ENCODE assay signal across 8 mouse cellular contexts in the genomic region with DNA sequence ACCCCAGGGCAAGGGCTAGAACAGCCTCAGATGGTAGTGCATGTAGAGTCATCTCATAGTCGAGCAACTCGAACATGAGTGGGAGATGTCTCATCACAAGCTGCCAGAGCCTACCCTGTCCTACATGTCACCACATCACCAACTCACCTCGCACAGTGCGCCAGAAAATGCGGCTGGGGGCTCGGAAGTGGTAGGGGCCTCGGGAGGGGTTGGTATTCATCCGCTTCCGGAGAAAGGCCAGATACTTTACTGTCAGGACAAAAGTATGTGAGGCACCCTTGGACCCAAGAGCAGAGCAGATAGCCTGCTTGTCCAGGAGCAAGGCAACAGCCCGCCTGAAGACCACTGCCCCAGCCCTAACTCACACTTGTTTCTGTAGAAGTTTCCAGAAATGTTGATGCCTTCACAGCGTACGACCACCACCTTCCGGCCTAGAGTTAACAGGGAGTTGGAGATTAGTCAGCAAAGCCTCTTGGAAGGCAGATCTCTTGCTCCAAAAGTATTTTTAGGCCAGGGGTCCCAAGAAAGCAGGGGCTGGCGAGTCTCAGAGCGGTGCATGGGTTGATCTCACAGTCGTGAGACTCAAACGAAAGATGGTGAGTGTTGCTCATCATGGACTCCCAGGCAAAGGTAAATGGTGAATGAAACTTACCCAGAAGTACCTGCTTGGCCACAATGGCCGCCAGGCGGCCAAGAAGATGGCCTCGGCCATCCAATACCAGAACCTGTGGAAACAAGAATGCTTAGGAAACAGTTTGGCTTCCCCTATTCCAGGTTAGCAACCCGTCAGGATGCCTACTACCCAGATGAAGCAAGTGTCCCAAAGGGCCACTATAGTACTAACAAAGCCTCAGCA. TPM values are rescaled to one million over a fixed set of nuclear protein-coding genes. Genes with fewer than 3 reads are reported as not detected.
A peak's percentile ranks its signal among the peaks of the same experiment; 100 is the strongest.
DNase-seq lines count a peak whose midpoint lies in the region; ATAC-seq and TF ChIP-seq lines count a peak whose summit lies in the region.

No protein-coding gene starts in this region.

- TF ChIP-seq POLR2A in embryonic fibroblast, embryonic 13.5 days (IDR thresholded peaks at IDR 0.05; ENCODE audit: low read depth, low read length), result peak; percentile 12; the same call in 1 of the 2 replicates

- H3K4me1 ChIP-seq in embryonic fibroblast, embryonic 13.5 days (ENCODE audit: control insufficient read depth, insufficient read depth, low read length), result 0 out of 2 replicates have a peak, but pooled peaks cover under 1% of the 10 kb centered on the region
- peaks cover 43% of the 10 kb centered on the region for H3K4me1 ChIP-seq in liver, embryonic 11.5 days (replicated peaks; ENCODE audit: control insufficient read depth, insufficient read depth, low read length)

- no peaks in the 10 kb centered on the region for H3K27me3 ChIP-seq in liver, embryonic 11.5 days (replicated peaks; ENCODE audit: control insufficient read depth, insufficient read depth, low read length)

- H3K9me3 ChIP-seq in liver, embryonic 11.5 days (ENCODE audit: control insufficient read depth, low read length), result no peaks in the 10 kb centered on the region

- H3K4me3 ChIP-seq in gastrocnemius, adult 2 months, result peak overlapping the region; percentile 90
- H3K4me3 ChIP-seq in embryonic fibroblast, embryonic 13.5 days (ENCODE audit: insufficient read depth, low read length), result peak overlapping the region; percentile 99
- H3K4me3 ChIP-seq in liver, embryonic 11.5 days (ENCODE audit: low read depth, low read length), result peak overlapping the region; percentile 99

- DNase-seq in gastrocnemius, adult 2 months, result no peak
- DNase-seq in gastrocnemius, postnatal 14 days, result no peak
- peak; percentile 20 to 21 for DNase-seq in B cell, adult 2 months
- DNase-seq in liver, embryonic 11.5 days (ENCODE audit: low spot score), result no peak
- peak; percentile 35 for DNase-seq in thymus, postnatal 25 days
- DNase-seq in natural killer cell, adult 2 months (ENCODE audit: low spot score in 2 of 2), result no peak
- DNase-seq in layer of hippocampus, adult 9-11 months, result no peak

- peak; percentile 29; the same call in 1 of the 2 replicates for TF ChIP-seq CTCF in gastrocnemius, adult 2 months (IDR thresholded peaks at IDR 0.05)
- no peak for TF ChIP-seq CTCF in embryonic fibroblast, embryonic 13.5 days (IDR thresholded peaks at IDR 0.05; ENCODE audit: borderline replicate concordance, insufficient read depth, low read length)

- peaks cover 37% of the 10 kb centered on the region for H3K36me3 ChIP-seq in liver, embryonic 11.5 days (ENCODE audit: control insufficient read depth, insufficient read depth, low read length)

- H3K4me2 ChIP-seq in liver, embryonic 11.5 days, result peak overlapping the region; percentile 97

- ATAC-seq in liver, embryonic 11.5 days (replicated peaks; ENCODE audit: low FRiP score), result no peak

- 17% methylated on average over 21 of the region's 21 CpGs for WGBS in liver, embryonic 11.5 days

- intact Hi-C loops in gastrocnemius, adult 2 months (cut with DNase I), result no loop called here
- intact Hi-C loops in gastrocnemius, postnatal 14 days (cut with DNase I; ENCODE audit: low total_unique reads), result no loop called here

- peak overlapping the region; percentile 100 for H3K9ac ChIP-seq in liver, embryonic 11.5 days (ENCODE audit: low read depth, low read length)

- H3K27ac ChIP-seq in gastrocnemius, adult 2 months, result peak overlapping the region; percentile 96
- H3K27ac ChIP-seq in embryonic fibroblast, embryonic 13.5 days (ENCODE audit: insufficient read depth, low read length), result peak overlapping the region; percentile 77
- peak overlapping the region; percentile 100 for H3K27ac ChIP-seq in liver, embryonic 11.5 days (ENCODE audit: low read depth, low read length)

RNA-seq across cellular contexts. Expression of a gene that starts 1.5 kb away (rescaled TPM):
- total RNA-seq in gastrocnemius, adult 2 months (2021), result 100 to 1,000 TPM; 552 to 624 TPM
- total RNA-seq in gastrocnemius, postnatal 14 days (2021), result 100 to 1,000 TPM; 742 to 866 TPM
- polyA plus RNA-seq in embryonic fibroblast, embryonic 13.5 days (2011; ENCODE audit: insufficient read length, low read depth, missing spikeins), result 3,288 and 3,370 TPM in 2 replicates
- 1,710 and 1,879 TPM in 2 replicates for polyA plus RNA-seq in liver, embryonic 11.5 days (2014; fragmentation: Nextera tagmentation; extraction: Ambion mirVana)

RNA-seq across cellular contexts. Expression of a gene that starts 2.8 kb away (rescaled TPM):
- 100 to 1,000 TPM; 457 to 518 TPM for total RNA-seq in gastrocnemius, adult 2 months (2021)
- total RNA-seq in gastrocnemius, postnatal 14 days (2021), result 100 to 1,000 TPM; 599 to 696 TPM
- 1,929 and 1,977 TPM in 2 replicates for polyA plus RNA-seq in embryonic fibroblast, embryonic 13.5 days (2011; ENCODE audit: insufficient read length, low read depth, missing spikeins)
- 2,085 and 2,209 TPM in 2 replicates for polyA plus RNA-seq in liver, embryonic 11.5 days (2014; fragmentation: Nextera tagmentation; extraction: Ambion mirVana)

RNA-seq across cellular contexts. Expression of a gene that starts 9.0 kb away (rescaled TPM):
- under 1 TPM in 1 of 2 experiments, not detected in 1; 0.26 TPM for total RNA-seq in gastrocnemius, adult 2 months (2021)
- not detected for total RNA-seq in gastrocnemius, postnatal 14 days (2021)
- 1.8 TPM in 2 replicates for polyA plus RNA-seq in embryonic fibroblast, embryonic 13.5 days (2011; ENCODE audit: insufficient read length, low read depth, missing spikeins)
- polyA plus RNA-seq in liver, embryonic 11.5 days (2014; fragmentation: Nextera tagmentation; extraction: Ambion mirVana), result 0.41 and 1.1 TPM in 2 replicates

RNA-seq across cellular contexts. Expression of a gene that starts 9.2 kb away (rescaled TPM):
- 1 to 10 TPM; 2.2 to 3.3 TPM for total RNA-seq in gastrocnemius, adult 2 months (2021)
- total RNA-seq in gastrocnemius, postnatal 14 days (2021), result 1 to 10 TPM; 1.9 to 2.5 TPM
- polyA plus RNA-seq in embryonic fibroblast, embryonic 13.5 days (2011; ENCODE audit: insufficient read length, low read depth, missing spikeins), result 9.4 and 17.1 TPM in 2 replicates
- polyA plus RNA-seq in liver, embryonic 11.5 days (2014; fragmentation: Nextera tagmentation; extraction: Ambion mirVana), result 9.7 and 10.5 TPM in 2 replicates

RNA-seq across cellular contexts. Expression of a gene that starts 23.4 kb away (rescaled TPM):
- 10 to 100 TPM; 33.6 to 38.5 TPM for total RNA-seq in gastrocnemius, adult 2 months (2021)
- 10 to 100 TPM; 62.5 to 64.4 TPM for total RNA-seq in gastrocnemius, postnatal 14 days (2021)
- 41.5 and 64.3 TPM in 2 replicates for polyA plus RNA-seq in embryonic fibroblast, embryonic 13.5 days (2011; ENCODE audit: insufficient read length, low read depth, missing spikeins)
- 33.2 and 33.8 TPM in 2 replicates for polyA plus RNA-seq in liver, embryonic 11.5 days (2014; fragmentation: Nextera tagmentation; extraction: Ambion mirVana)

Comparison
In these comparisons a context has a peak if more than half of its experiments do, and no peak if none do; other contexts are left out.
1. DNase-seq: peak in B cell, adult 2 months (2 of 2) and thymus, postnatal 25 days (single experiment); none in gastrocnemius, adult 2 months (single experiment), gastrocnemius, postnatal 14 days (single experiment), liver, embryonic 11.5 days (single experiment), natural killer cell, adult 2 months (0 of 2) and layer of hippocampus, adult 9-11 months (single experiment).
2. Peak in every context shown above with its lines, with median percentiles within 50 percentile points of each other: H3K27ac ChIP-seq and H3K4me3 ChIP-seq.